Mouse (Mus musculus): ENCODE measurements around the gene Dyrk1a.
A peak's percentile ranks its signal among the peaks of the same experiment; 100 is the strongest.

The Dyrk1a gene

GRCm38 (mm10) chr16:94591536-94591935 is 21.7 kb downstream of the Dyrk1a start:
- no peak for DNase-seq

GRCm38 (mm10) chr16:94596633-94597032 is 26.8 kb downstream of the Dyrk1a start:
- DNase-seq = no peak

GRCm38 (mm10) chr16:94597640-94598039 is 27.8 kb downstream of the Dyrk1a start:
- no peak for DNase-seq

- DNase-seq = no peak
Measured at GRCm38 (mm10) chr16:94599977-94600724, 30.3 kb downstream of the Dyrk1a start.

- DNase-seq = no peak
Measured at GRCm38 (mm10) chr16:94601089-94601488, 31.3 kb downstream of the Dyrk1a start.

- peak; percentile 70 to 74 for DNase-seq
Measured at GRCm38 (mm10) chr16:94601540-94601953, 31.7 kb downstream of the Dyrk1a start.

- no peak for DNase-seq
Measured at GRCm38 (mm10) chr16:94602188-94602587, 32.4 kb downstream of the Dyrk1a start.

GRCm38 (mm10) chr16:94602730-94603129 is 32.9 kb downstream of the Dyrk1a start:
- no peak for DNase-seq

- DNase-seq = no peak
Measured at GRCm38 (mm10) chr16:94606169-94606568, 36.4 kb downstream of the Dyrk1a start.

GRCm38 (mm10) chr16:94607468-94607867 is 37.7 kb downstream of the Dyrk1a start:
- no peak for DNase-seq

GRCm38 (mm10) chr16:94608706-94609594 is 39.1 kb downstream of the Dyrk1a start:
- DNase-seq = no peak

- no peak for DNase-seq
Measured at GRCm38 (mm10) chr16:94612573-94612972, 42.8 kb downstream of the Dyrk1a start.

- no peak for DNase-seq
Measured at GRCm38 (mm10) chr16:94617255-94617654, 47.4 kb downstream of the Dyrk1a start.

- peak; percentile 59 to 78 for DNase-seq
Measured at GRCm38 (mm10) chr16:94618543-94618942, 48.7 kb downstream of the Dyrk1a start.

GRCm38 (mm10) chr16:94619301-94619700 is 49.5 kb downstream of the Dyrk1a start:
- DNase-seq = no peak

GRCm38 (mm10) chr16:94624871-94625270 is 55.1 kb downstream of the Dyrk1a start:
- DNase-seq = no peak

- DNase-seq = no peak
Measured at GRCm38 (mm10) chr16:94625639-94626038, 55.8 kb downstream of the Dyrk1a start.

- DNase-seq = no peak
Measured at GRCm38 (mm10) chr16:94627736-94628135, 57.9 kb downstream of the Dyrk1a start.

- DNase-seq = no peak
Measured at GRCm38 (mm10) chr16:94628976-94629729, 59.3 kb downstream of the Dyrk1a start.

- peak; percentile 35 to 43 for DNase-seq
Measured at GRCm38 (mm10) chr16:94631984-94632383, 62.2 kb downstream of the Dyrk1a start.

- DNase-seq = no peak
Measured at GRCm38 (mm10) chr16:94632424-94632963, 62.7 kb downstream of the Dyrk1a start.

- DNase-seq = no peak
Measured at GRCm38 (mm10) chr16:94633012-94633411, 63.2 kb downstream of the Dyrk1a start.

- DNase-seq = no peak
Measured at GRCm38 (mm10) chr16:94637423-94637822, 67.6 kb downstream of the Dyrk1a start.
